Mouse (Mus musculus) thymus, adult 2 months (tissue): ENCODE measurements around the gene Rbm3. TPM values are rescaled to one million over a fixed set of nuclear protein-coding genes. Genes with fewer than 3 reads are reported as not detected.
A peak's percentile ranks its signal among the peaks of the same experiment; 100 is the strongest.

Experiments
- DNase-seq: peaks from one replicate; pipeline ENCODE4 v3.0.0; 2021
- H3K27ac ChIP-seq: fragments of 200-500 bp; 2 replicates; pipeline ENCODE4 v1.5.1; 2012; ENCODE audit warnings: low read length, control low read depth; ENCODE audit not compliant: control insufficient read depth, insufficient read depth
- H3K27me3 ChIP-seq: fragments of 200-500 bp; 2 replicates; pipeline ENCODE4 v1.6.1; 2012; ENCODE audit warnings: mild to moderate bottlenecking, low read length, moderate library complexity, mixed read lengths; ENCODE audit not compliant: control insufficient read depth, insufficient read depth
- H3K36me3 ChIP-seq: fragments of 200-500 bp; 2 replicates; pipeline ENCODE4 v1.6.1; 2012; ENCODE audit warnings: mild to moderate bottlenecking, low read length, moderate library complexity; ENCODE audit not compliant: control insufficient read depth, insufficient read depth
- H3K4me1 ChIP-seq: fragments of 200-500 bp; replicated peaks from 2 replicates; pipeline ENCODE4 v1.6.1; 2012; ENCODE audit warnings: low read length; ENCODE audit not compliant: control insufficient read depth, insufficient read depth
- H3K4me3 ChIP-seq: fragments of 200-500 bp; 2 replicates; pipeline ENCODE4 v1.5.1; 2012; ENCODE audit warnings: mild to moderate bottlenecking, low read length, control low read depth, moderate library complexity; ENCODE audit not compliant: control insufficient read depth, insufficient read depth
- CTCF ChIP-seq: fragments of 200-500 bp; IDR thresholded peaks from 2 replicates; pipeline ENCODE4 v1.5.1; 2012; ENCODE audit warnings: mild to moderate bottlenecking, control low read depth, low read length, moderate library complexity, borderline replicate concordance; ENCODE audit not compliant: control insufficient read depth, poor library complexity, insufficient read depth; ENCODE audit errors: extremely low read depth
- POLR2A ChIP-seq: fragments of 200-500 bp; IDR thresholded peaks from 2 replicates; pipeline ENCODE4 v1.6.1; 2012; ENCODE audit warnings: mild to moderate bottlenecking, low read length, control low read depth, moderate library complexity; ENCODE audit not compliant: control insufficient read depth, poor library complexity, insufficient read depth; ENCODE audit errors: extremely low read depth
- WGBS: fragments of 180-500 bp; shearing (Covaris S2); methylation state at CpG from one replicate; pipeline ENCODE4 v1.1.7; 2018; 5-methylcytosine and 5-hydroxymethylcytosine counted together
- polyA plus RNA-seq: library from polyadenylated mRNA; depleted of rRNA; stranded (reverse); fragments of >200 nt; gene quantifications from 2 replicates; pipeline ENCODE4 v1.2.3, GENCODE M21; 2012

Gene Rbm3
- polyA plus RNA-seq, 1 experiment, result 220 TPM

GRCm38 (mm10) chrX:8132017-8132976 lies 13.4 kb downstream of the Rbm3 start, which contains the start of gene Wdr13:
Wdr13 (minus strand) TSS chrX:8132892.
- Histone ChIP-seq H3K36me3 (no peaks in the 10 kb centered on the region), H3K27ac (peak within 1 kb of the TSS; percentile 89), H3K27me3 (no peaks in the 10 kb centered on the region), H3K4me3 (peak within 1 kb of the TSS; percentile 97), H3K4me1 (peaks cover 5% of the 10 kb centered on the region)
- peak; percentile 79 for DNase-seq
- WGBS, result 1% methylated on average over 38 of the region's 40 CpGs
- TF ChIP-seq POLR2A (peak; percentile 45; the same call in 1 of the 2 replicates), CTCF (no peak)

- no peak overlapping the region for H3K27ac ChIP-seq
- WGBS, result 92% methylated on average over 17 of the region's 17 CpGs
- H3K36me3 ChIP-seq, result no peaks in the 10 kb centered on the region
- no peak for TF ChIP-seq POLR2A
- no peak for TF ChIP-seq CTCF
- no peak overlapping the region for H3K4me3 ChIP-seq
- no peaks in the 10 kb centered on the region for H3K27me3 ChIP-seq
- peaks cover 5% of the 10 kb centered on the region for H3K4me1 ChIP-seq
- no peak for DNase-seq
Measured at GRCm38 (mm10) chrX:8131393-8131792, 14.3 kb downstream of the Rbm3 start.

- Histone ChIP-seq H3K27ac (no peak overlapping the region), H3K36me3 (no peaks in the 10 kb centered on the region), H3K4me1 (no peaks in the 10 kb centered on the region), H3K4me3 (no peak overlapping the region), H3K27me3 (no peaks in the 10 kb centered on the region)
- no peak for DNase-seq
- TF ChIP-seq POLR2A (no peak), CTCF (no peak)
- 83% methylated on average over 7 of the region's 7 CpGs for WGBS
Measured at GRCm38 (mm10) chrX:8125235-8125634, 20.4 kb downstream of the Rbm3 start.

- Histone ChIP-seq H3K4me3 (no peak overlapping the region), H3K4me1 (no peaks in the 10 kb centered on the region), H3K27me3 (no peaks in the 10 kb centered on the region), H3K36me3 (no peaks in the 10 kb centered on the region), H3K27ac (no peak overlapping the region)
- DNase-seq, result no peak
- 97% methylated on average over 6 of the region's 6 CpGs for WGBS
- TF ChIP-seq CTCF (no peak), POLR2A (no peak)
Measured at GRCm38 (mm10) chrX:8123821-8124470, 21.7 kb downstream of the Rbm3 start.

GRCm38 (mm10) chrX:8117264-8117663 lies 28.4 kb downstream of the Rbm3 start:
- no peak for DNase-seq
- H3K36me3 ChIP-seq, result no peaks in the 10 kb centered on the region
- no peaks in the 10 kb centered on the region for H3K4me1 ChIP-seq
- H3K4me3 ChIP-seq, result no peak overlapping the region
- no peaks in the 10 kb centered on the region for H3K27me3 ChIP-seq
- H3K27ac ChIP-seq, result no peak overlapping the region
- TF ChIP-seq CTCF, result no peak
- TF ChIP-seq POLR2A, result no peak

GRCm38 (mm10) chrX:8115275-8115674 lies 30.4 kb downstream of the Rbm3 start:
- H3K4me3 ChIP-seq, result no peak overlapping the region
- WGBS, result 55% methylated on average over 4 of the region's 4 CpGs
- no peaks in the 10 kb centered on the region for H3K27me3 ChIP-seq
- no peak for DNase-seq
- H3K4me1 ChIP-seq, result no peaks in the 10 kb centered on the region
- H3K36me3 ChIP-seq, result no peaks in the 10 kb centered on the region
- TF ChIP-seq CTCF, result no peak
- H3K27ac ChIP-seq, result no peak overlapping the region
